Mouse (Mus musculus) ES-E14 (cell line): ENCODE data around the gene Rcc1. TPM values are rescaled to one million over a fixed set of nuclear protein-coding genes. Genes with fewer than 3 reads are reported as not detected.
"Not testable (repeated sequence)": the region's sequence is repeated elsewhere in the genome, so short reads cannot be mapped to it uniquely, and the experiment has no call there.

Experiments
- DNase-seq: peaks from one replicate; pipeline ENCODE4 v3.0.0-alpha.2; 2013; ENCODE audit warnings: low read depth, low spot score
- H3K27ac ChIP-seq: 2 replicates; pipeline ENCODE4 v1.5.1; 2012; ENCODE audit warnings: low read depth, mild to moderate bottlenecking, low read length, moderate library complexity, mixed read lengths; ENCODE audit not compliant: poor library complexity, insufficient read depth, severe bottlenecking
- H3K36me3 ChIP-seq: 2 replicates; pipeline ENCODE4 v1.6.1; 2012; ENCODE audit warnings: mild to moderate bottlenecking, low read length, moderate library complexity, mixed read lengths; ENCODE audit not compliant: control insufficient read depth, poor library complexity, insufficient read depth, severe bottlenecking
- H3K4me1 ChIP-seq, 2 experiments: fragments of 150-350 bp in 1 of 2; sonication (generic) in 1 of 2; 2 replicates each; pipeline ENCODE4 v1.6.1; 2012; ENCODE audit warnings: low read length in 2 of 2, mild to moderate bottlenecking in 1 of 2, mixed read lengths in 1 of 2; ENCODE audit not compliant: control insufficient read depth in 2 of 2, insufficient read depth in 2 of 2, poor library complexity in 1 of 2
- H3K4me3 ChIP-seq, 2 experiments: fragments of 150-350 bp in 1 of 2; sonication (generic) in 1 of 2; 2 replicates each; pipeline ENCODE4 v1.5.1; 2012; ENCODE audit warnings: low read length in 2 of 2, low read depth in 1 of 2, mild to moderate bottlenecking in 1 of 2, mixed read lengths in 1 of 2; ENCODE audit not compliant: insufficient read depth in 1 of 2, poor library complexity in 1 of 2, severe bottlenecking in 1 of 2
- H3K9ac ChIP-seq: 2 replicates; pipeline ENCODE4 v1.6.1; 2012; ENCODE audit warnings: low read depth, mild to moderate bottlenecking, low read length, mixed read lengths; ENCODE audit not compliant: poor library complexity, insufficient read depth, severe bottlenecking
- H3K9me3 ChIP-seq: fragments of 150-350 bp; sonication (generic); 2 replicates; pipeline ENCODE4 v1.6.1; 2012; ENCODE audit warnings: low read depth, mild to moderate bottlenecking, low read length; ENCODE audit not compliant: control insufficient read depth, insufficient read depth
- CHD2 ChIP-seq: IDR thresholded peaks from 2 replicates; pipeline ENCODE4 v1.6.1; 2014; ENCODE audit warnings: mild to moderate bottlenecking, low read depth, low read length, inconsistent platforms
- HCFC1 ChIP-seq: IDR thresholded peaks from 2 replicates; pipeline ENCODE4 v1.6.1; 2012; ENCODE audit warnings: low read length, inconsistent platforms, borderline replicate concordance; ENCODE audit not compliant: insufficient read depth
- MAFK ChIP-seq: IDR thresholded peaks from 2 replicates; pipeline ENCODE4 v1.6.1; 2014; ENCODE audit warnings: mild to moderate bottlenecking, low read depth, low read length, inconsistent platforms; ENCODE audit not compliant: insufficient read depth
- ZC3H11A ChIP-seq: IDR thresholded peaks from 2 replicates; pipeline ENCODE4 v1.6.1; 2012; ENCODE audit warnings: low read depth, mild to moderate bottlenecking, inconsistent platforms, low read length, borderline replicate concordance
- ZNF384 ChIP-seq: IDR thresholded peaks from 2 replicates; pipeline ENCODE4 v1.6.1; 2012; ENCODE audit warnings: low read depth, low read length, inconsistent platforms
- in situ Hi-C, 2 experiments: fragments of 600-800 bp; cut with MboI; formaldehyde crosslinking; loops; one replicate each; pipeline ENCODE4 v1.15.1; 2025; ENCODE audit warnings: low sequenced_read_pairs in 2 of 2, inconsistent platforms in 1 of 2; ENCODE audit not compliant: unreplicated experiment in 2 of 2
- total RNA-seq: library from RNA; depleted of rRNA; stranded (reverse); fragments of 300-350 nt; gene quantifications from 2 replicates; pipeline ENCODE4 v1.2.3, GENCODE M21; 2012

Rcc1 gene
- total RNA-seq, 1 experiment: 117 TPM

GRCm38 (mm10) chr4:132306004-132306403, 47.4 kb downstream of the Rcc1 start:
- peak overlapping the region; percentile 16; the same call in 1 of the 2 replicates for H3K9ac ChIP-seq
- no peak overlapping the region for H3K27ac ChIP-seq
- H3K9me3 ChIP-seq: no peaks in the 10 kb centered on the region
- peaks cover 0 to 8% of the 10 kb centered on the region in 2 experiments; a peak in 1 of 4 replicates for H3K4me1 ChIP-seq
- no peak for DNase-seq
- no peak for TF ChIP-seq CHD2
- no peak for TF ChIP-seq ZNF384
- TF ChIP-seq ZC3H11A: no peak
- TF ChIP-seq MAFK: no peak
- TF ChIP-seq HCFC1: no peak
- H3K4me3 ChIP-seq: no peak overlapping the region
- in situ Hi-C loops: no loop called here
- peaks cover 22% of the 10 kb centered on the region for H3K36me3 ChIP-seq

DNA sequence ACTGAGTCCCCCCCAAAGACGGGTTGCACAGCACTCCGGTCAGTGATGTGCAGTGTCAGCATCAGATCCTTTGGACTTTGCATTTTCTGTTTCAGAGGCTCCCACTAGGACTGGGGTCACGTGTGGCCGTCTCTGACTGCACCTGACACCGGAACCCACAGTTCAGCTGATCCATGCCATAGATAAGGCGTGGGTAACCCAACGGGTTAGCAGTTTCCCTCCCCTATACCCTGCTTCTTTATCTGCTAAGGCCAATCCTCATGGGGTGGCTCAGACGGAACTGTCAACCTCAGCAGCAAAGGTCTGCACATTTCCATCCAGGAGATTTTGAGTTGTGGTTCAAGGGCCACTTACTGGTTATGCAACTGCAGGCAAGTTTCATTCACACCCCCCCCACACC, 48.1 kb downstream of the Rcc1 start:
- in situ Hi-C loops: no loop called here
- no peak for DNase-seq
- Histone ChIP-seq H3K4me3 (no peak overlapping the region), H3K36me3 (peaks cover 16% of the 10 kb centered on the region), H3K27ac (no peak overlapping the region), H3K9ac (peak overlapping the region; percentile 16; the same call in 1 of the 2 replicates), H3K4me1 (peaks cover 0 to 8% of the 10 kb centered on the region in 2 experiments; a peak in 2 of 4 replicates), H3K9me3 (no peaks in the 10 kb centered on the region)
- TF ChIP-seq ZNF384 (no peak), ZC3H11A (no peak), CHD2 (no peak), MAFK (no peak), HCFC1 (no peak)

DNA sequence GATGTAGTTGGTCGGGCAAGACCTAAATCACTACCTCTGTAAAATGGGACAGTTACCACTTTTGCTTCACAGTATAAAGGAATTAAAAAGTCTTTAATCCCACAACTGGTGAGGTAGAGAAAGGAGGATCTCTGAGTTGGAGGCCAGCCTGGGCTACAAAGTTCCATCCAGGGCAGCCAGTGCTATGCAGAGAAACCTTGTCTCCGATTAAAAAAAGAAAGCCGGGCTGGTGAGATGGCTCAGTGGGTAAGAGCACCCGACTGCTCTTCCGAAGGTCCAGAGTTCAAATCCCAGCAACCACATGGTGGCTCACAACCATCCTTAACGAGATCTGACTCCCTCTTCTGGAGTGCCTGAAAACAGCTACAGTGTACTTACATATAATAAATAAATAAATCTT, 49.9 kb downstream of the Rcc1 start:
- H3K27ac ChIP-seq, in situ Hi-C loops, H3K36me3 ChIP-seq, DNase-seq, H3K9me3 ChIP-seq: not testable (repeated sequence)
- Histone ChIP-seq H3K4me1 (peaks cover 0 to 11% of the 10 kb centered on the region in 2 experiments; a peak in 2 of 4 replicates), H3K9ac (peak overlapping the region; percentile 21; the same call in 1 of the 2 replicates), H3K4me3 (peak overlapping the region; percentile 13 to 76)

- Histone ChIP-seq H3K36me3 (no peaks in the 10 kb centered on the region), H3K4me1 (peaks cover 0 to 11% of the 10 kb centered on the region in 2 experiments; a peak in 2 of 4 replicates), H3K9me3 (no peaks in the 10 kb centered on the region), H3K27ac (peak within 1 kb of the TSS; percentile 38; the same call in 1 of the 2 replicates), H3K4me3 (peak within 1 kb of the TSS; percentile 76 to 81), H3K9ac (peak within 1 kb of the TSS; percentile 68)
- no peak for DNase-seq
- in situ Hi-C loops: no loop called here
- no peak for TF ChIP-seq ZC3H11A
- no peak for TF ChIP-seq HCFC1
- no peak for TF ChIP-seq CHD2
- no peak for TF ChIP-seq MAFK
- TF ChIP-seq ZNF384: no peak
Observed at GRCm38 (mm10) chr4:132302939-132303479, 50.4 kb downstream of the Rcc1 start, which contains the start of gene Rab42. TSS of gene Rab42 (minus strand) at chr4:132303385.
